Mouse (Mus musculus) common myeloid progenitor, adult 5-6 weeks (primary cell): Measurements from ENCODE around the gene Mcm2. TPM values are rescaled to one million over a fixed set of nuclear protein-coding genes. Genes with fewer than 3 reads are reported as not detected.
A peak's percentile ranks its signal among the peaks of the same experiment; 100 is the strongest.

Source experiments
- ATAC-seq: replicated peaks from 2 replicates; pipeline ENCODE4 v1.8.0; 2016; ENCODE audit warnings: low read depth, mild to moderate bottlenecking, moderate TSS enrichment, inconsistent platforms; ENCODE audit not compliant: poor library complexity, severe bottlenecking
- total RNA-seq: library from RNA; stranded (forward); fragments of 200-1000, 187-1606 nt; gene quantifications from 2 replicates; pipeline ENCODE4 v1.2.3, GENCODE M21; 2017

Mcm2 gene
- total RNA-seq, 1 experiment from 2014 or later = 188 TPM

DNA sequence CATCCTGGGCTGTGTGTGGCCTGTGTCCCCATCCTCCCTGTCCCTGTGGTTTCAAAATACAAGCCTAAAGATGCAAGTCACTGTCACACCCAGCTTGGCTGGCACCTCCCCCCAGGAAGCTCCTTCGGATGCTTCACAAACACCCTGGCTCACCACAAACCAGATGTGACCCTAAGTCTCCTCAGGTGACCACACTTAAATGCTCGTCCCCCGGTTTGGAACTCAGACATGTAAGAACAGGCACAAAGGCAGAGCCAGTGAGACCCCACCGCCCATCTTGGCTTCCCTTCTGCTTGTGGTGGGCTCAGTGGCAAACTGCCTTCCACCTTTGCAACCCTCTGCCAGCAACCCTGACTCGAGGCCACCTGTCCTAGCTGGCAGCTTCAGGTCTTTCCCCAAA is 63.5 kb downstream of the Mcm2 start:
- ATAC-seq = peak; percentile 59

Other genes starting within 250 kb of the Mcm2 start
- gene Mgll, start 174.4 kb downstream of the Mcm2 start, total RNA-seq = 1.1 and 4.0 TPM in 2 replicates
- gene Abtb1, start 56.8 kb downstream of the Mcm2 start, total RNA-seq = 20.7 and 46.4 TPM in 2 replicates
- gene Podxl2, start 23.7 kb downstream of the Mcm2 start, total RNA-seq = 0.55 TPM in 1 of 2 replicates, not detected in the other
- gene Tpra1, start 3.5 kb upstream of the Mcm2 start, total RNA-seq = 27.9 and 32.5 TPM in 2 replicates